Mouse (Mus musculus): ENCODE measurements around the gene Ivns1abp. TPM values are rescaled to one million over a fixed set of nuclear protein-coding genes. Genes with fewer than 3 reads are reported as not detected.

The Ivns1abp gene
- polyA plus RNA-seq, 1 experiment = 153 TPM

DNA sequence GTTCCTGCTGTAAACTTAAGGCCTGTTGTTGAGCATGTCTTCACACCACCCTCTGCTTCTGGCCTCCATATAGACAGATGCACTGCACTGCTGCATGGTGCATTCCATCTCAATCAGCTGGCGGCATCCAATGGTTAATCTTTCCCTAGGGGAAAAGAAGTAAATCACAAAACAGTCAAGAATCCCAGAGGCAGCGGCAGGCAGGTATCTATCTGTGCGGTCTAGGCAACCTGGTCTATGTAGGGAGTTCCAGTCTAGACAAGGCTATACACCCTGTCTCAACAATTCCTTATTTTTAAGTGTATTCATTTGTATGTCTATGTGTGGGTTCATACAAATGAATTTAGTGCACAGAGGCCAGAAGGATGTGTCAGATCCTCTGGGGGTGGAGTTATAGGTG is 24.2 kb downstream of the Ivns1abp start:
- no peak for TF ChIP-seq GATA1 (IDR thresholded peaks at IDR 0.05; ENCODE audit: low read length)

DNA sequence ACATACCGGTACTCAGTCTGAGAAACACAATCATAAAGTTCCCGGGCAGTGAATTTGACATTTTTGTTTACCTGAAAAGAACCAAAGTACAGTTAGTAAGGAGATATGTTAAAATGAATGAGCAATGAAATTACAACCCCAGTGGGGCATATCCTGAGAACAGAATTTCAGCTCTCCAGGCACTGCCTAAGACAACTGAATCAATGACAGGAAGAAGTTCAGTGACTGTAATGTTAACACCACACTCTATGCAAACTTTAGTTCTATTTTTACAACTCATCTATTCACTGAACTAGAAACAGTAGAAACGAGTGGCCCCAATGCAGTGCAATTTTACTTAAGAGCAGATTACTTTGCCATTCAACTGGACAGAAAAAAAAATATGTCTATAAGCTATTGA is 26.3 kb downstream of the Ivns1abp start:
- TF ChIP-seq GATA1 (IDR thresholded peaks at IDR 0.05; ENCODE audit: low read length) = no peak

DNA sequence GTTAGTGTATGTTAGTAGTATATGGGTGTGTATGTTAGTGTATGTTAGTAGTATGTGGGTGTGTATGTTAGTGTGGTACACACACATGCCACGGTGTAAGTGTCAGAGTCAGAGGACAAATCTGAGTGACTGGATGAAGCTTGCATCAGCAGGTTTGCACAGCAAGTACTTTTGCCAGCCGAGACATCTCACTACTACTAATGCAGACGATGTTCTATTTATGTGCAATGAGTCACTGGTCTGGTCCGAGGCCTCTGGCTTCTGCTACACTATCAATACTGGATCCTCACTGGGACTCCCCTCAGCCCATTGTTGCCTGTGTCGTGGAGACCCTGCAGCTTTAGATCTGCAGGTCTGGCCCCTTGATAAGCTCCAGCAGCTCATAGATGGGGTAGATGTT is 27.3 kb downstream of the Ivns1abp start:
- no peak for TF ChIP-seq GATA1 (IDR thresholded peaks at IDR 0.05; ENCODE audit: low read length)

DNA sequence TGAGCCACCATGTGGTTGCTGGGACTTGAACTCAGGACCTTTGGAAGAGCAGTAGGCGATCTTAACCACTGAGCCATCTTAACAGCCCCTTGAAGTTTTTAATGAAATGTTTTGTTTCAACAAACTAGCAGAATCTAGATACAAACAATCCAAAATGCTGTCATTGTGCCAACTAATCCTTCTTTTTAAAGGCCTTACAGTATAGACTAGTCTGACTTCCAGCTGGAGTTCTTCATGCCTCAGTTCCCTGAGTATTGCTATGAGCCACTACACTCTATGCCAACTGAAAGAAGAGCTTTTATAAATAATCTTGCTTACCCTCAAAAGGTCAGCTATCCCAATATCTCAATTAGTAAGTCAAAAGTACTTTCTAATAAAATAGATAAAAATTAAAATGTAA is 28.5 kb downstream of the Ivns1abp start:
- TF ChIP-seq GATA1 (IDR thresholded peaks at IDR 0.05; ENCODE audit: low read length) = no peak

DNA sequence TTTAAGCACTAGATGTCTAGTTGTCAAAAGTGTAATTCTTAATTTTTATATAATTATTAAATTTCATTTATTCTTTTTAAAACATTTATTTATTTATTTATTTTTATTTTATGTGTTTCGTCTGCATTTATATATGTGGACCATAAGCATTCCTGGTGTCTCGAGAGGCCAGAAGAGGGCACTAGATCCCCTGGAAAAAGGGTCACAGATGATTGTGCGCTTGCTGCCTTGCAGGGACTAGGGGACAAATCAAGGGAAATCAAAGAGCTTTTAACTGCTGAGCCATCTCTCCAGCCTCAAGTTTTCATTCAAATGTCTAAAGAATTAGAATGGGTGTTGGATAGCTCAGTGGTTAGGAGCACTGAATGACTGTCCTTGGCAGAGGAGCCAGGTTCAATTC is 33.1 kb downstream of the Ivns1abp start:
- no peak for TF ChIP-seq GATA1 (IDR thresholded peaks at IDR 0.05; ENCODE audit: low read length)

DNA sequence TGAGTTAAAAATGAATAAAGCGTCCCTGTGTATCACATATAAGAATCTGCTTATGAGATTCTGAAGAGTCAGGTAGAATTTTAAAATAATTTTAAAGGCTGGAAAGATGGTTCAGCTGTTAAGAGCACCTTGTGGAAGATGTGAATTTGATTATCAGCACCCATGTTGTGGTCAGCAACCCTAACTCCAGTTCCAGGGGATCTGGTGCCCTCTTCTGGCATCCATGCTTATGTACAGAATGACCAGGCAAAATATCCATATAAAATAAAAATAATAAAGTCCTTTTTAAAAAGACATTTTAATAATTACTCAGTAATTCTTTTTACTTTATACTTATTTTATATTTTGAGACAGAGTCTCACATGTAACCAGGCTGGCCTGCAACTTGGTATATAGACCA is 45.8 kb downstream of the Ivns1abp start:
- no peak for TF ChIP-seq GATA1 (IDR thresholded peaks at IDR 0.05; ENCODE audit: low read length)

DNA sequence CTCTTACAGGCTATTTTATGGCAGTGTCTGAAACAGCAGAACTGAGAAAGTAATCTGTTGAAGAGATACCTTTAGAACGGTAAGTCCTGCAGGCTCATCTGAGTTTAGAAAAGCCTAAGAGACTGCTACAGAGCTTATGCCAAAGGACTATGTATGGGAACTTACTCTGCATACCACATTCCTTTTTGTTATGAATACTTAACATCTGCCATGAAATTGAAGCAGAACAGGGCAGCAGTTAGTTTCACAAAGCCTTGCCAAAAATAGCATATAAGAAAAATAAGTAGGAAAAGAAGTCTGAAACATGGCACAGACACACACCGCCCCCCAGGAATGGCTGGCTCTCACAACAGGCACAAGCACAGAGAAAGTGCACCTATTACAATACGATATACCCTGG is 65.5 kb downstream of the Ivns1abp start:
- no peak for TF ChIP-seq GATA1 (IDR thresholded peaks at IDR 0.05; ENCODE audit: low read length)

Other genes with a start within 250 kb of the Ivns1abp start
- 0.32 and 0.96 TPM in 2 replicates for gene Gm47985, start 161.9 kb upstream of the Ivns1abp start, polyA plus RNA-seq (2012)
- 0.10 and 0.59 TPM in 2 replicates for gene Gm8947, start 152.1 kb upstream of the Ivns1abp start, polyA plus RNA-seq (2012)
- gene Gm47995, start 146.0 kb upstream of the Ivns1abp start, polyA plus RNA-seq (2012) = 2.7 and 3.0 TPM in 2 replicates
- gene 3110040M04Rik, start 140.4 kb upstream of the Ivns1abp start, polyA plus RNA-seq (2012) = 0.98 and 1.1 TPM in 2 replicates
- 0.36 TPM in 2 replicates for gene Gm47996, start 134.3 kb upstream of the Ivns1abp start, polyA plus RNA-seq (2012)
- 0.49 and 0.78 TPM in 2 replicates for gene Swt1, start 84.0 kb downstream of the Ivns1abp start, polyA plus RNA-seq (2012)
- gene Trmt1l, start 84.1 kb downstream of the Ivns1abp start, polyA plus RNA-seq (2012) = 29.8 and 31.2 TPM in 2 replicates
- 50.0 and 79.9 TPM in 2 replicates for gene Rnf2, start 156.5 kb downstream of the Ivns1abp start, polyA plus RNA-seq (2012)
- gene Fam129a, start 226.7 kb downstream of the Ivns1abp start, polyA plus RNA-seq (2012) = 0.02 and 0.03 TPM in 2 replicates

Measured in G1E-ER4 (cell line).